9 mouse cellular contexts compared by ENCODE assay signal in genomic region chr2:30795271-30795888, GRCm38 (mm10). TPM values are rescaled to one million over a fixed set of nuclear protein-coding genes. Genes with fewer than 3 reads are reported as not detected.
DNase-seq lines count a peak whose midpoint lies in the region; ATAC-seq and TF ChIP-seq lines count a peak whose summit lies in the region.
"Had no signal": no experiment of that assay in that cellular context is flagged by ENCODE, and none has a peak within 500 bp of the region (broad histone marks: within the 10 kb centered on the region; RNA-seq: fewer than 3 reads in every experiment).

No protein-coding gene starts in this region.

- H3K27me3 ChIP-seq in forebrain, embryonic 10.5 days (ENCODE audit: poor library complexity, severe bottlenecking) = peaks cover 30% of the 10 kb centered on the region
- no peaks in the 10 kb centered on the region for H3K27me3 ChIP-seq in forebrain, postnatal 0 days (ENCODE audit: insufficient read depth, low read length)
- peaks cover 40% of the 10 kb centered on the region for H3K27me3 ChIP-seq in midbrain, embryonic 10.5 days (ENCODE audit: low read depth, poor library complexity, severe bottlenecking)
- no peaks in the 10 kb centered on the region for H3K27me3 ChIP-seq in midbrain, postnatal 0 days (ENCODE audit: insufficient read depth, low read length)
- peaks cover 59% of the 10 kb centered on the region for H3K27me3 ChIP-seq in liver, embryonic 12.5 days (replicated peaks)
- H3K27me3 ChIP-seq in stomach, postnatal 0 days (ENCODE audit: control insufficient read depth, insufficient read depth, low read length) = no peaks in the 10 kb centered on the region; the same call in 1 of the 2 replicates

- WGBS in forebrain, embryonic 10.5 days = 62% methylated on average over 7 of the region's 7 CpGs
- WGBS in forebrain, postnatal 0 days = 66% methylated on average over 7 of the region's 7 CpGs
- WGBS in midbrain, embryonic 10.5 days = 59% methylated on average over 7 of the region's 7 CpGs
- 56% methylated on average over 7 of the region's 7 CpGs for WGBS in midbrain, postnatal 0 days
- 65% methylated on average over 7 of the region's 7 CpGs for WGBS in liver, embryonic 12.5 days (ENCODE audit: insufficient replicate concordance)
- 80% methylated on average over 7 of the region's 7 CpGs for WGBS in stomach, postnatal 0 days

- no peak for ATAC-seq in forebrain, postnatal 0 days
- no peak for ATAC-seq in midbrain, postnatal 0 days (ENCODE audit: low FRiP score)
- no peak for ATAC-seq in liver, embryonic 12.5 days
- 0 out of 2 replicates have a peak, but pooled peaks have one; percentile 1 for ATAC-seq in stomach, postnatal 0 days (ENCODE audit: low FRiP score, low TSS enrichment)

- H3K9ac ChIP-seq in forebrain, postnatal 0 days = no peak overlapping the region
- H3K9ac ChIP-seq in midbrain, postnatal 0 days (replicated peaks; ENCODE audit: low read length, poor library complexity, severe bottlenecking) = no peak overlapping the region
- peak overlapping the region; percentile 49; the same call in 1 of the 2 replicates for H3K9ac ChIP-seq in liver, embryonic 12.5 days
- peak overlapping the region; percentile 50; the same call in 1 of the 2 replicates for H3K9ac ChIP-seq in stomach, postnatal 0 days (ENCODE audit: low read length)

- TF ChIP-seq CTCF in forebrain, postnatal 0 days (IDR thresholded peaks at IDR 0.05; ENCODE audit: low read depth) = no peak
- TF ChIP-seq CTCF in midbrain, postnatal 0 days (IDR thresholded peaks at IDR 0.05) = no peak
- TF ChIP-seq CTCF in stomach, postnatal 0 days (IDR thresholded peaks at IDR 0.05; ENCODE audit: low read depth) = no peak

- H3K4me1 ChIP-seq in forebrain, embryonic 10.5 days = peaks cover 58% of the 10 kb centered on the region
- H3K4me1 ChIP-seq in forebrain, postnatal 0 days (ENCODE audit: insufficient read depth) = peaks cover 17% of the 10 kb centered on the region
- H3K4me1 ChIP-seq in midbrain, embryonic 10.5 days = peaks cover 58% of the 10 kb centered on the region
- peaks cover 9% of the 10 kb centered on the region for H3K4me1 ChIP-seq in midbrain, postnatal 0 days (ENCODE audit: insufficient read depth, low read length)
- H3K4me1 ChIP-seq in liver, embryonic 12.5 days = peaks cover 20% of the 10 kb centered on the region
- H3K4me1 ChIP-seq in stomach, postnatal 0 days (replicated peaks; ENCODE audit: control insufficient read depth, insufficient read depth) = peaks cover 5% of the 10 kb centered on the region; the same call in 1 of the 2 replicates

- peak overlapping the region; percentile 91 for H3K27ac ChIP-seq in forebrain, embryonic 10.5 days
- no peak overlapping the region for H3K27ac ChIP-seq in forebrain, postnatal 0 days (ENCODE audit: low read depth, low read length)
- peak overlapping the region; percentile 90 for H3K27ac ChIP-seq in midbrain, embryonic 10.5 days (replicated peaks)
- no peak overlapping the region for H3K27ac ChIP-seq in midbrain, postnatal 0 days (ENCODE audit: low read depth, low read length)
- H3K27ac ChIP-seq in liver, embryonic 12.5 days = no peak overlapping the region
- H3K27ac ChIP-seq in stomach, postnatal 0 days (replicated peaks) = no peak overlapping the region

- no peaks in the 10 kb centered on the region for H3K9me3 ChIP-seq in forebrain, embryonic 10.5 days
- no peaks in the 10 kb centered on the region for H3K9me3 ChIP-seq in forebrain, postnatal 0 days (ENCODE audit: low read length)
- no peaks in the 10 kb centered on the region for H3K9me3 ChIP-seq in midbrain, embryonic 10.5 days (replicated peaks)
- H3K9me3 ChIP-seq in midbrain, postnatal 0 days (ENCODE audit: low read length) = no peaks in the 10 kb centered on the region
- H3K9me3 ChIP-seq in liver, embryonic 12.5 days (replicated peaks) = no peaks in the 10 kb centered on the region
- H3K9me3 ChIP-seq in stomach, postnatal 0 days (ENCODE audit: control insufficient read depth, low read length) = no peaks in the 10 kb centered on the region

- TF ChIP-seq EP300 in stomach, postnatal 0 days (optimal IDR thresholded peaks at IDR 0.05) = no peak

- no peak for DNase-seq in forebrain, embryonic 10.5 days (ENCODE audit: extremely low spot score, low spot score)
- DNase-seq in forebrain, postnatal 0 days = no peak
- DNase-seq in midbrain, embryonic 10.5 days (ENCODE audit: low spot score) = no peak
- no peak for DNase-seq in midbrain, postnatal 0 days (ENCODE audit: low spot score)
- no peak for DNase-seq in stomach, postnatal 0 days (ENCODE audit: low spot score)
- DNase-seq in retina, embryonic 14.5 days (ENCODE audit: low spot score) = no peak
- DNase-seq in right cerebral cortex, adult 18-20 months = no peak

- H3K4me3 ChIP-seq in forebrain, embryonic 10.5 days = peak overlapping the region; percentile 55; the same call in 1 of the 2 replicates
- H3K4me3 ChIP-seq in forebrain, postnatal 0 days (ENCODE audit: low read depth, low read length) = no peak overlapping the region
- H3K4me3 ChIP-seq in midbrain, embryonic 10.5 days = peak overlapping the region; percentile 56; the same call in 1 of the 2 replicates
- H3K4me3 ChIP-seq in midbrain, postnatal 0 days (ENCODE audit: low read depth, low read length) = no peak overlapping the region
- peak overlapping the region; percentile 46 for H3K4me3 ChIP-seq in liver, embryonic 12.5 days
- peak overlapping the region; percentile 34; the same call in 1 of the 2 replicates for H3K4me3 ChIP-seq in stomach, postnatal 0 days (ENCODE audit: low read depth, low read length)

- H3K36me3 ChIP-seq in forebrain, embryonic 10.5 days (replicated peaks) = no peaks in the 10 kb centered on the region
- no peaks in the 10 kb centered on the region for H3K36me3 ChIP-seq in forebrain, postnatal 0 days (ENCODE audit: insufficient read depth)
- no peaks in the 10 kb centered on the region for H3K36me3 ChIP-seq in midbrain, embryonic 10.5 days
- no peaks in the 10 kb centered on the region for H3K36me3 ChIP-seq in midbrain, postnatal 0 days (ENCODE audit: insufficient read depth, low read length)
- H3K36me3 ChIP-seq in liver, embryonic 12.5 days = no peaks in the 10 kb centered on the region
- no peaks in the 10 kb centered on the region for H3K36me3 ChIP-seq in stomach, postnatal 0 days (ENCODE audit: control insufficient read depth, insufficient read depth, low read length)

- H3K4me2 ChIP-seq in forebrain, postnatal 0 days (ENCODE audit: low read depth) = no peak overlapping the region
- no peak overlapping the region for H3K4me2 ChIP-seq in midbrain, postnatal 0 days (ENCODE audit: low read depth, low read length, poor library complexity, severe bottlenecking)
- H3K4me2 ChIP-seq in liver, embryonic 12.5 days = peak overlapping the region; percentile 68
- peak overlapping the region; percentile 62 for H3K4me2 ChIP-seq in stomach, postnatal 0 days (replicated peaks; ENCODE audit: low read depth)

RNA-seq across cellular contexts. Expression of gene 1700001O22Rik, which starts 8.1 kb away (rescaled TPM):
- polyA plus RNA-seq in forebrain, embryonic 10.5 days (2016; fragmentation: Nextera tagmentation; extraction: Ambion mirVana) = 3.3 and 4.8 TPM in 2 replicates
- 0.77 and 1.8 TPM in 2 replicates for total RNA-seq in forebrain, postnatal 0 days (2014; rRNA removed)
- 1.4 and 1.5 TPM in 2 replicates for polyA plus RNA-seq in forebrain, postnatal 0 days (2015; fragmentation: Nextera tagmentation; extraction: Ambion mirVana)
- 3.5 and 4.0 TPM in 2 replicates for polyA plus RNA-seq in midbrain, embryonic 10.5 days (2016; fragmentation: Nextera tagmentation; extraction: Ambion mirVana)
- total RNA-seq in midbrain, postnatal 0 days (2014; rRNA removed) = 2.4 TPM in 1 of 2 replicates, not detected in the other
- polyA plus RNA-seq in midbrain, postnatal 0 days (2015; fragmentation: Nextera tagmentation; extraction: Ambion mirVana) = 1.2 and 1.5 TPM in 2 replicates
- 0.18 and 0.19 TPM in 2 replicates for polyA plus RNA-seq in liver, embryonic 12.5 days (2016; fragmentation: Nextera tagmentation; extraction: Ambion mirVana)
- polyA plus RNA-seq in stomach, postnatal 0 days (2015; fragmentation: Nextera tagmentation; extraction: Ambion mirVana) = 2.0 and 2.5 TPM in 2 replicates

RNA-seq across cellular contexts. Expression of gene Ntmt1, which starts 12.2 kb away (rescaled TPM):
- 124 and 131 TPM in 2 replicates for polyA plus RNA-seq in forebrain, embryonic 10.5 days (2016; fragmentation: Nextera tagmentation; extraction: Ambion mirVana)
- 87.6 and 105 TPM in 2 replicates for total RNA-seq in forebrain, postnatal 0 days (2014; rRNA removed)
- polyA plus RNA-seq in forebrain, postnatal 0 days (2015; fragmentation: Nextera tagmentation; extraction: Ambion mirVana) = 106 and 107 TPM in 2 replicates
- 126 and 127 TPM in 2 replicates for polyA plus RNA-seq in midbrain, embryonic 10.5 days (2016; fragmentation: Nextera tagmentation; extraction: Ambion mirVana)
- total RNA-seq in midbrain, postnatal 0 days (2014; rRNA removed) = 62.2 and 74.1 TPM in 2 replicates
- polyA plus RNA-seq in midbrain, postnatal 0 days (2015; fragmentation: Nextera tagmentation; extraction: Ambion mirVana) = 90.3 and 104 TPM in 2 replicates
- polyA plus RNA-seq in liver, embryonic 12.5 days (2016; fragmentation: Nextera tagmentation; extraction: Ambion mirVana) = 45.4 and 48.6 TPM in 2 replicates
- 52.4 and 53.3 TPM in 2 replicates for polyA plus RNA-seq in stomach, postnatal 0 days (2015; fragmentation: Nextera tagmentation; extraction: Ambion mirVana)

RNA-seq across cellular contexts. Expression of gene Asb6, which starts 34.8 kb away (rescaled TPM):
- polyA plus RNA-seq in forebrain, embryonic 10.5 days (2016; fragmentation: Nextera tagmentation; extraction: Ambion mirVana) = 47.5 and 51.2 TPM in 2 replicates
- total RNA-seq in forebrain, postnatal 0 days (2014; rRNA removed) = 32.7 and 45.2 TPM in 2 replicates
- 31.3 and 36.0 TPM in 2 replicates for polyA plus RNA-seq in forebrain, postnatal 0 days (2015; fragmentation: Nextera tagmentation; extraction: Ambion mirVana)
- 43.9 and 45.8 TPM in 2 replicates for polyA plus RNA-seq in midbrain, embryonic 10.5 days (2016; fragmentation: Nextera tagmentation; extraction: Ambion mirVana)
- total RNA-seq in midbrain, postnatal 0 days (2014; rRNA removed) = 36.5 and 40.7 TPM in 2 replicates
- polyA plus RNA-seq in midbrain, postnatal 0 days (2015; fragmentation: Nextera tagmentation; extraction: Ambion mirVana) = 36.1 and 39.6 TPM in 2 replicates
- polyA plus RNA-seq in liver, embryonic 12.5 days (2016; fragmentation: Nextera tagmentation; extraction: Ambion mirVana) = 41.0 and 41.7 TPM in 2 replicates
- 17.2 and 19.6 TPM in 2 replicates for polyA plus RNA-seq in stomach, postnatal 0 days (2015; fragmentation: Nextera tagmentation; extraction: Ambion mirVana)

RNA-seq across cellular contexts. Expression of gene Prrx2, which starts 39.4 kb away (rescaled TPM):
- polyA plus RNA-seq in forebrain, embryonic 10.5 days (2016; fragmentation: Nextera tagmentation; extraction: Ambion mirVana) = 27.7 and 31.9 TPM in 2 replicates
- total RNA-seq in forebrain, postnatal 0 days (2014; rRNA removed) = 2.5 and 4.1 TPM in 2 replicates
- polyA plus RNA-seq in forebrain, postnatal 0 days (2015; fragmentation: Nextera tagmentation; extraction: Ambion mirVana) = 3.6 and 3.7 TPM in 2 replicates
- 22.3 and 29.5 TPM in 2 replicates for polyA plus RNA-seq in midbrain, embryonic 10.5 days (2016; fragmentation: Nextera tagmentation; extraction: Ambion mirVana)
- 4.4 and 12.5 TPM in 2 replicates for total RNA-seq in midbrain, postnatal 0 days (2014; rRNA removed)
- polyA plus RNA-seq in midbrain, postnatal 0 days (2015; fragmentation: Nextera tagmentation; extraction: Ambion mirVana) = 3.0 and 5.1 TPM in 2 replicates
- polyA plus RNA-seq in liver, embryonic 12.5 days (2016; fragmentation: Nextera tagmentation; extraction: Ambion mirVana) = 2.5 and 4.1 TPM in 2 replicates
- polyA plus RNA-seq in stomach, postnatal 0 days (2015; fragmentation: Nextera tagmentation; extraction: Ambion mirVana) = 1.8 and 2.0 TPM in 2 replicates
- total RNA-seq: hematopoietic stem cell, adult 5-6 weeks had no signal

Comparison
In these comparisons a context has a peak if more than half of its experiments do, and no peak if none do; other contexts are left out.
1. H3K27ac ChIP-seq: peak in forebrain, embryonic 10.5 days (single experiment) and midbrain, embryonic 10.5 days (single experiment); none in forebrain, postnatal 0 days (single experiment), midbrain, postnatal 0 days (single experiment), liver, embryonic 12.5 days (single experiment) and stomach, postnatal 0 days (single experiment).
2. H3K4me3 ChIP-seq: peak in forebrain, embryonic 10.5 days (single experiment), midbrain, embryonic 10.5 days (single experiment), liver, embryonic 12.5 days (single experiment) and stomach, postnatal 0 days (single experiment); none in forebrain, postnatal 0 days (single experiment) and midbrain, postnatal 0 days (single experiment).
3. H3K4me2 ChIP-seq: peak in liver, embryonic 12.5 days (single experiment) and stomach, postnatal 0 days (single experiment); none in forebrain, postnatal 0 days (single experiment) and midbrain, postnatal 0 days (single experiment).
4. H3K9ac ChIP-seq: peak in liver, embryonic 12.5 days (single experiment) and stomach, postnatal 0 days (single experiment); none in forebrain, postnatal 0 days (single experiment) and midbrain, postnatal 0 days (single experiment).